Mouse (Mus musculus): Measurements from ENCODE around the gene Dclk3.

The Dclk3 gene

GRCm38 (mm10) chr9:111435429-111435828 is 3.5 kb upstream of the Dclk3 start:
- no peak for DNase-seq (ENCODE audit: extremely low read depth, insufficient read length, low spot score)

GRCm38 (mm10) chr9:111439836-111440201 is 938 bp downstream of the Dclk3 start:
- DNase-seq (ENCODE audit: extremely low read depth, insufficient read length, low spot score), result no peak

- DNase-seq (ENCODE audit: extremely low read depth, insufficient read length, low spot score), result no peak
Measured at GRCm38 (mm10) chr9:111440446-111440845, 1.6 kb downstream of the Dclk3 start.

GRCm38 (mm10) chr9:111441151-111441550 is 2.3 kb downstream of the Dclk3 start:
- DNase-seq (ENCODE audit: extremely low read depth, insufficient read length, low spot score), result no peak

GRCm38 (mm10) chr9:111446204-111446603 is 7.3 kb downstream of the Dclk3 start:
- DNase-seq (ENCODE audit: extremely low read depth, insufficient read length, low spot score), result no peak

- no peak for DNase-seq (ENCODE audit: extremely low read depth, insufficient read length, low spot score)
Measured at GRCm38 (mm10) chr9:111448976-111449375, 10.1 kb downstream of the Dclk3 start.

- DNase-seq (ENCODE audit: extremely low read depth, insufficient read length, low spot score), result no peak
Measured at GRCm38 (mm10) chr9:111449880-111450279, 11.0 kb downstream of the Dclk3 start.

- DNase-seq (ENCODE audit: extremely low read depth, insufficient read length, low spot score), result no peak
Measured at GRCm38 (mm10) chr9:111450853-111451404, 12.0 kb downstream of the Dclk3 start.

- DNase-seq (ENCODE audit: extremely low read depth, insufficient read length, low spot score), result no peak
Measured at GRCm38 (mm10) chr9:111453895-111454294, 15.0 kb downstream of the Dclk3 start.

- DNase-seq (ENCODE audit: extremely low read depth, insufficient read length, low spot score), result no peak
Measured at GRCm38 (mm10) chr9:111457176-111457935, 18.5 kb downstream of the Dclk3 start.

GRCm38 (mm10) chr9:111457936-111458310 is 19.0 kb downstream of the Dclk3 start:
- no peak for DNase-seq (ENCODE audit: extremely low read depth, insufficient read length, low spot score)

GRCm38 (mm10) chr9:111459466-111459865 is 20.6 kb downstream of the Dclk3 start:
- no peak for DNase-seq (ENCODE audit: extremely low read depth, insufficient read length, low spot score)

GRCm38 (mm10) chr9:111460201-111460814 is 21.4 kb downstream of the Dclk3 start:
- DNase-seq (ENCODE audit: extremely low read depth, insufficient read length, low spot score), result no peak

- no peak for DNase-seq (ENCODE audit: extremely low read depth, insufficient read length, low spot score)
Measured at GRCm38 (mm10) chr9:111461415-111462103, 22.7 kb downstream of the Dclk3 start.

- DNase-seq (ENCODE audit: extremely low read depth, insufficient read length, low spot score), result no peak
Measured at GRCm38 (mm10) chr9:111465666-111466065, 26.8 kb downstream of the Dclk3 start.

- no peak for DNase-seq (ENCODE audit: extremely low read depth, insufficient read length, low spot score)
Measured at GRCm38 (mm10) chr9:111473686-111474457, 35.0 kb downstream of the Dclk3 start.

GRCm38 (mm10) chr9:111474458-111474745 is 35.5 kb downstream of the Dclk3 start:
- DNase-seq (ENCODE audit: extremely low read depth, insufficient read length, low spot score), result no peak

- no peak for DNase-seq (ENCODE audit: extremely low read depth, insufficient read length, low spot score)
Measured at GRCm38 (mm10) chr9:111475281-111475680, 36.4 kb downstream of the Dclk3 start.

- DNase-seq (ENCODE audit: extremely low read depth, insufficient read length, low spot score), result no peak
Measured at GRCm38 (mm10) chr9:111475973-111476372, 37.1 kb downstream of the Dclk3 start.

GRCm38 (mm10) chr9:111476479-111477016 is 37.7 kb downstream of the Dclk3 start:
- no peak for DNase-seq (ENCODE audit: extremely low read depth, insufficient read length, low spot score)
